Mouse (Mus musculus) midbrain, embryonic 16.5 days (tissue): ENCODE measurements around the gene Phf23. TPM values are rescaled to one million over a fixed set of nuclear protein-coding genes. Genes with fewer than 3 reads are reported as not detected.
A peak's percentile ranks its signal among the peaks of the same experiment; 100 is the strongest.

Experiments used
- ATAC-seq: fragments of 200-750 bp; cut with Nextera tagmentation; 2 replicates; pipeline ENCODE4 v1.8.0; 2017; ENCODE audit warnings: moderate TSS enrichment
- H3K27ac ChIP-seq: fragments of 300-500 bp; sonication (generic); 2 replicates; pipeline ENCODE4 v1.5.1; 2014; ENCODE audit warnings: mild to moderate bottlenecking, low read length, mixed read lengths
- H3K27me3 ChIP-seq: fragments of 300-500 bp; sonication (generic); 2 replicates; pipeline ENCODE4 v1.6.1; 2014; ENCODE audit warnings: low read depth, low read length, mixed read lengths; ENCODE audit not compliant: control insufficient read depth, insufficient read depth
- H3K36me3 ChIP-seq: fragments of 300-500 bp; sonication (generic); 2 replicates; pipeline ENCODE4 v1.6.1; 2014; ENCODE audit warnings: mild to moderate bottlenecking, low read length, moderate library complexity, mixed read lengths; ENCODE audit not compliant: control insufficient read depth, insufficient read depth
- H3K4me1 ChIP-seq: fragments of 300-500 bp; sonication (generic); 2 replicates; pipeline ENCODE4 v1.6.1; 2014; ENCODE audit warnings: mild to moderate bottlenecking, low read length, mixed read lengths; ENCODE audit not compliant: control insufficient read depth, insufficient read depth
- H3K4me2 ChIP-seq: fragments of 300-500 bp; sonication (generic); 2 replicates; pipeline ENCODE4 v1.6.1; 2014; ENCODE audit warnings: mild to moderate bottlenecking, low read length, mixed read lengths
- H3K4me3 ChIP-seq: fragments of 300-500 bp; sonication (generic); 2 replicates; pipeline ENCODE4 v1.5.1; 2014; ENCODE audit warnings: low read depth, mild to moderate bottlenecking, low read length, moderate library complexity, mixed read lengths
- H3K9ac ChIP-seq: fragments of 300-500 bp; sonication (generic); 2 replicates; pipeline ENCODE4 v1.6.1; 2014; ENCODE audit warnings: low read depth, low read length, mixed read lengths
- H3K9me3 ChIP-seq: fragments of 300-500 bp; sonication (generic); replicated peaks from 2 replicates; pipeline ENCODE4 v1.6.1; 2014; ENCODE audit warnings: mild to moderate bottlenecking, low read length, mixed read lengths; ENCODE audit not compliant: control insufficient read depth, poor library complexity, severe bottlenecking
- WGBS: fragments of 180-500 bp; shearing (Covaris S2); extraction: QIAGEN DNeasy Blood & Tissue Kit; methylation state at CpG from one replicate; pipeline ENCODE4 v1.1.7; 2014; 5-methylcytosine and 5-hydroxymethylcytosine counted together
- polyA plus RNA-seq: library from polyadenylated mRNA; unstranded; fragments of >200 nt; fragmentation: Nextera tagmentation; extraction: Ambion mirVana; gene quantifications from 2 replicates; pipeline ENCODE4 v1.2.1, GENCODE M21; 2015

Phf23 gene
- polyA plus RNA-seq, 1 experiment from 2014 or later, result 51.2 TPM

DNA sequence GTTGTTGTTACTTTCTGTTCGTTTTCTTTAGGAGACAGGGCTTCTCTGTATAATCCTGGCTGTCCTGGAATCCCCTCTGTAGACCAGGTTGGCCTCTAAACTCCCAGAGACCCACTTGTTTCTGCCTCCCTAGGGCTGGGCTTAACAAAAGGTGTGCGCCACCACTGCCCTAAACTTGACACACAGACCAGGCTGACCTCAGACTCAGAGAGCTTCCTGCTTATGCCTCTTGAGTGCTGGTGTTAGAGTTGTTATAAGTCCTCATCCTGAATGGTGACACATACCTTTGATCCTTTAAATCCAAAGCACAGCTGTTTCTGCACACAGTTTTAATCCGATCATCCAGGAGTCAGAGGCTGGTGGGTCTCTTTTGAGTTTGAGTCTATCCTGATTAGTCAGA is 2.6 kb upstream of the Phf23 start:
- H3K27me3 ChIP-seq, result no peaks in the 10 kb centered on the region
- no peak overlapping the region for H3K9ac ChIP-seq
- no peak overlapping the region for H3K27ac ChIP-seq
- H3K36me3 ChIP-seq, result peaks cover 19% of the 10 kb centered on the region
- H3K9me3 ChIP-seq, result no peaks in the 10 kb centered on the region
- H3K4me1 ChIP-seq, result peaks cover 25% of the 10 kb centered on the region
- peak overlapping the region; percentile 60 for H3K4me2 ChIP-seq
- H3K4me3 ChIP-seq, result no peak overlapping the region
- ATAC-seq, result no peak
- WGBS, result 88% methylated on average over 3 of the region's 3 CpGs

GRCm38 (mm10) chr11:69994401-69995090 is 1.0 kb upstream of the Phf23 start:
- 86% methylated on average over 11 of the region's 11 CpGs for WGBS
- peaks cover 11% of the 10 kb centered on the region for H3K36me3 ChIP-seq
- H3K9ac ChIP-seq, result no peak overlapping the region
- H3K4me3 ChIP-seq, result no peak overlapping the region
- no peak overlapping the region for H3K27ac ChIP-seq
- no peak for ATAC-seq
- no peaks in the 10 kb centered on the region for H3K9me3 ChIP-seq
- peaks cover 26% of the 10 kb centered on the region for H3K4me1 ChIP-seq
- H3K4me2 ChIP-seq, result no peak overlapping the region
- no peaks in the 10 kb centered on the region for H3K27me3 ChIP-seq

DNA sequence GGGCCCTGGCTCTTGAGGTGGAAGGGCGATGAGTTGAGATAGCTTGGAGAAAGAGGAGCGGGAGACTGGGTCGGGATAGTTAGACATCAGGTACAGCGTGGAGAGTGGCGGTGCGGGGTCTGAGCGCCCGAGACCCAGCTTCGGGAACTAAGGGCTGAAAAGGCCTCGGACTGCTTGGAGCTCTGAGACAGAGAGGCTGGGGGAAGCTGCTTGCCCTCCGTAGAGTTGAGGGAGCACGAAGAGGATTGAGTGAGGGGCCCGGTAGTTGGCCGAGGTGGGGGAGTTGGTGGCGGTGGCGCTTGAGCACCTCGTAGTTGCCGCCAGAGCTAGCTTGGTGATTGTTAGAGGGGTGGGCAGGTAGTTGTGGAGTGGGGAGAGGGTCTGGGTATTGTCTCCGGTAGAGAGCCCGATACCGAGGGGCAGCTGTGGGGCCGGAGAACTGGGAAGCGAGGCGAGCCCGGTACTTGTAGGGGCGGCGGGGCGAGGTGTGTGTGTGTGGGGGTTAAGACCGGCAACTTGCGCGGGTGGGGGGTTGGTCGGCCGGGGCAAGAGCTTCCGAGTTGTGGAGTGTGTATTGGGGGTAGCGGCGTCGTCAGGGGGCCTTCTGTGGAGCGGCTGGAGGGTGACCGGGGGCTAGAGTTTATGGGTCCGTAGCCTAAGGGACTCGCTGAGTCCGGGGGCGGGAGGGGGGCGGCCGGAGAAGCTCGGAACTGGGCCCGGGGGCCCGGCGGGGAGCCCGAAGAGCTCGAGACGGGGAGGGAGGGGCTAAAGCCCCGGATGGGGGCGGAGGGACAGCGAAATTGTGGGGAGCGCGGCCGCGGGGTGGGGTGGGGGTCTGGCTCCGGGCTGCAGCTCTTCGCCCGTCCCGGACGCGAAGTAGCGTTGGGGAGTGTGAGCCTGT is 834 bp downstream of the Phf23 start:
- no peaks in the 10 kb centered on the region for H3K9me3 ChIP-seq
- peaks cover 29% of the 10 kb centered on the region for H3K4me1 ChIP-seq
- peak overlapping the region; percentile 90 for H3K4me3 ChIP-seq
- H3K4me2 ChIP-seq, result peak overlapping the region; percentile 81
- H3K27me3 ChIP-seq, result no peaks in the 10 kb centered on the region
- H3K9ac ChIP-seq, result peak overlapping the region; percentile 90
- no peak; the same call in 1 of the 2 replicates for ATAC-seq
- WGBS, result 1% methylated on average over 55 of the region's 66 CpGs
- H3K36me3 ChIP-seq, result peaks cover 7% of the 10 kb centered on the region
- H3K27ac ChIP-seq, result peak overlapping the region; percentile 90

- peaks cover 7% of the 10 kb centered on the region for H3K36me3 ChIP-seq
- ATAC-seq, result no peak
- H3K4me1 ChIP-seq, result peaks cover 36% of the 10 kb centered on the region
- H3K27ac ChIP-seq, result peak overlapping the region; percentile 90
- H3K9ac ChIP-seq, result peak overlapping the region; percentile 90
- H3K4me2 ChIP-seq, result peak overlapping the region; percentile 81
- peak overlapping the region; percentile 90 for H3K4me3 ChIP-seq
- H3K27me3 ChIP-seq, result no peaks in the 10 kb centered on the region
- H3K9me3 ChIP-seq, result no peaks in the 10 kb centered on the region
- under 1% methylated on average over 25 of the region's 44 CpGs for WGBS
Observed at GRCm38 (mm10) chr11:69997070-69997509, 1.5 kb downstream of the Phf23 start.

GRCm38 (mm10) chr11:69998567-69999491 is 3.3 kb downstream of the Phf23 start:
- Histone ChIP-seq H3K9me3 (no peaks in the 10 kb centered on the region), H3K27ac (no peak overlapping the region), H3K36me3 (peaks cover 7% of the 10 kb centered on the region), H3K27me3 (no peaks in the 10 kb centered on the region), H3K4me3 (no peak overlapping the region), H3K9ac (no peak overlapping the region), H3K4me2 (no peak overlapping the region), H3K4me1 (peaks cover 44% of the 10 kb centered on the region)
- no peak for ATAC-seq
- WGBS, result 91% methylated on average over 27 of the region's 27 CpGs

GRCm38 (mm10) chr11:69999666-70000065 is 4.1 kb downstream of the Phf23 start:
- WGBS, result 87% methylated on average over 8 of the region's 8 CpGs
- Histone ChIP-seq H3K27ac (peak overlapping the region; percentile 98), H3K4me3 (no peak overlapping the region; the same call in 1 of the 2 replicates), H3K27me3 (no peaks in the 10 kb centered on the region), H3K36me3 (peaks cover 7% of the 10 kb centered on the region), H3K4me1 (peaks cover 44% of the 10 kb centered on the region), H3K4me2 (no peak overlapping the region), H3K9me3 (no peaks in the 10 kb centered on the region), H3K9ac (no peak overlapping the region)
- no peak for ATAC-seq

DNA sequence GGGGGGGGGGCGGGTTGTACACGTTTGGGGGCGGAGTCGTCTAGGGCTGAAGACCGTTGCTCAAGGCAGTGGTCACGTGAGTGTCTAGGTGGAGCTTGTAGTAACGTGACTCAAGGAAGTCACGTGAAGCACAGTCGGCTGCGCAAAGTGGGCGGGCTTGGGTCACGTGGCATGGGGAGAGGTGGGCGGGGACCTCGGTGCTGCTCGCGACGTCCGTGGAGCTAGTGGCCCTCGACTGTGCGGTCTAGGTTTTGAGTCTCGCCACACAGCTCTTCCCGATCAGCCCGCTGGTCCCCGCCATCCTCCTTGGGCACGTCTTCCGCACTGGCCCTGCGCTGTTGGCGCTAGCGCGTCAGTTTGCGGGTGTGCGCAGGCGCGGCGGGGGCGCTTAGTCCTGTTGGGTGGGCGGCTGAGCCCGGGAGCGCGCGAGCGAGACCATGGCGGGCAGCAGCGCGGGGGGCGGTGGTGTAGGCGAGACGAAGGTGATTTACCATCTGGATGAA is 4.9 kb downstream of the Phf23 start, which contains the start of gene Dvl2:
Gene Dvl2 (plus strand): TSS at position 200 of the 503 bp plus-strand sequence.
- peaks cover 42% of the 10 kb centered on the region for H3K4me1 ChIP-seq
- under 1% methylated on average over 47 of the region's 48 CpGs for WGBS
- H3K9ac ChIP-seq, result peak within 1 kb of the TSS; percentile 90
- ATAC-seq, result peak; percentile 67
- H3K36me3 ChIP-seq, result peaks cover 7% of the 10 kb centered on the region
- no peaks in the 10 kb centered on the region for H3K9me3 ChIP-seq
- peak within 1 kb of the TSS; percentile 99 for H3K4me2 ChIP-seq
- H3K27ac ChIP-seq, result peak within 1 kb of the TSS; percentile 98
- H3K4me3 ChIP-seq, result peak within 1 kb of the TSS; percentile 89
- no peaks in the 10 kb centered on the region for H3K27me3 ChIP-seq

DNA sequence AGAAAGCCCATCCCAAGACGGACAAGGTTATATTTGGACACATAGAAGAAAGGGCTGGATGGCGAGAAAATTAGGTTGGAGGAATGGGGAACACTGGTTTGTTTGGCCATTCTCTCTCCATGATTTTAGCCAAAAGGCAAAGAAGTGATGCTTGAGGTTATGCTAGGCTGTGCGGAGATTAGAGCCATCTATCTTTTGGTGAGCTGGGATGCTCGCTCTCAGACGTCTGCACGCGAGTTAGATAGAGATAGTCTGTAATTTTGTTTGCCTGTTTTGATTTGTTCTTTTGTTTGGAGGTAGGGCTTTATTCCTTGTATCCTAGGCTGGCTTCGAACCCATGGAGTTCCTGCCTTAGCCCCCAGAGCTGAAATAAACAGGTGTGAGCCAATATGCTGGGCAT is 5.6 kb downstream of the Phf23 start:
- Histone ChIP-seq H3K9ac (peak overlapping the region; percentile 90), H3K27me3 (no peaks in the 10 kb centered on the region), H3K9me3 (no peaks in the 10 kb centered on the region), H3K27ac (peak overlapping the region; percentile 98), H3K4me1 (peaks cover 42% of the 10 kb centered on the region), H3K4me3 (peak overlapping the region; percentile 89), H3K4me2 (peak overlapping the region; percentile 99), H3K36me3 (peaks cover 12% of the 10 kb centered on the region)
- ATAC-seq, result no peak
- WGBS, result 13% methylated on average over 8 of the region's 8 CpGs
